Mouse (Mus musculus) thymus, adult 2 months (tissue): ENCODE data around the gene Noct. TPM values are rescaled to one million over a fixed set of nuclear protein-coding genes. Genes with fewer than 3 reads are reported as not detected.

Source experiments
- DNase-seq: peaks from one replicate; pipeline ENCODE4 v3.0.0; 2021
- H3K27ac ChIP-seq: fragments of 200-500 bp; 2 replicates; pipeline ENCODE4 v1.5.1; 2012; ENCODE audit warnings: low read length, control low read depth; ENCODE audit not compliant: control insufficient read depth, insufficient read depth
- H3K27me3 ChIP-seq: fragments of 200-500 bp; 2 replicates; pipeline ENCODE4 v1.6.1; 2012; ENCODE audit warnings: mild to moderate bottlenecking, low read length, moderate library complexity, mixed read lengths; ENCODE audit not compliant: control insufficient read depth, insufficient read depth
- H3K36me3 ChIP-seq: fragments of 200-500 bp; 2 replicates; pipeline ENCODE4 v1.6.1; 2012; ENCODE audit warnings: mild to moderate bottlenecking, low read length, moderate library complexity; ENCODE audit not compliant: control insufficient read depth, insufficient read depth
- H3K4me1 ChIP-seq: fragments of 200-500 bp; replicated peaks from 2 replicates; pipeline ENCODE4 v1.6.1; 2012; ENCODE audit warnings: low read length; ENCODE audit not compliant: control insufficient read depth, insufficient read depth
- H3K4me3 ChIP-seq: fragments of 200-500 bp; 2 replicates; pipeline ENCODE4 v1.5.1; 2012; ENCODE audit warnings: mild to moderate bottlenecking, low read length, control low read depth, moderate library complexity; ENCODE audit not compliant: control insufficient read depth, insufficient read depth
- CTCF ChIP-seq: fragments of 200-500 bp; IDR thresholded peaks from 2 replicates; pipeline ENCODE4 v1.5.1; 2012; ENCODE audit warnings: mild to moderate bottlenecking, control low read depth, low read length, moderate library complexity, borderline replicate concordance; ENCODE audit not compliant: control insufficient read depth, poor library complexity, insufficient read depth; ENCODE audit errors: extremely low read depth
- POLR2A ChIP-seq: fragments of 200-500 bp; IDR thresholded peaks from 2 replicates; pipeline ENCODE4 v1.6.1; 2012; ENCODE audit warnings: mild to moderate bottlenecking, low read length, control low read depth, moderate library complexity; ENCODE audit not compliant: control insufficient read depth, poor library complexity, insufficient read depth; ENCODE audit errors: extremely low read depth
- WGBS: fragments of 180-500 bp; shearing (Covaris S2); methylation state at CpG from one replicate; pipeline ENCODE4 v1.1.7; 2018; 5-methylcytosine and 5-hydroxymethylcytosine counted together
- polyA plus RNA-seq: library from polyadenylated mRNA; depleted of rRNA; stranded (reverse); fragments of >200 nt; gene quantifications from 2 replicates; pipeline ENCODE4 v1.2.3, GENCODE M21; 2012

The Noct gene
- polyA plus RNA-seq, 1 experiment: 30.8 TPM

DNA sequence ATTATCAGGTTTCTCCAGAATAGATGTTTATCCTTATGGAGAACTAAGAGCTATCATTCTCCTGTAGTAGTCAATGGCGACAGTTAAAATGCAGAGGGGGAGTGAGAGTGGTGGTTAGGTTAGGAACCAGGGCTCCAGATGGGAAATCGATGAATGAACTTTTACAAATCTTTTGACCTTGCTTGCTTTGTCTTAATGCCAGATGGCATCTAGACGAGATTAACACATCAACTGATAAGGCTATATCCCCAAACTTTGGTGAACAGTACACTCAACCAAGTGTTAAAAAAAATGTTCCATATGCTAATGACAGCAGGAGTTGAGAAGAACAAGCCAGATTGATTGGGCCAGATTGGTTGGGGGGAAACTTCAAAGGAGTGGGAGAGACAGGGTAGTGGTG lies 5.0 kb downstream of the Noct start:
- Histone ChIP-seq H3K4me1 (peaks cover 22% of the 10 kb centered on the region), H3K27ac (no peak overlapping the region), H3K4me3 (no peak overlapping the region), H3K36me3 (no peaks in the 10 kb centered on the region), H3K27me3 (no peaks in the 10 kb centered on the region)
- TF ChIP-seq CTCF (no peak), POLR2A (no peak)
- WGBS: 92% methylated on average over 3 of the region's 3 CpGs
- DNase-seq: no peak

DNA sequence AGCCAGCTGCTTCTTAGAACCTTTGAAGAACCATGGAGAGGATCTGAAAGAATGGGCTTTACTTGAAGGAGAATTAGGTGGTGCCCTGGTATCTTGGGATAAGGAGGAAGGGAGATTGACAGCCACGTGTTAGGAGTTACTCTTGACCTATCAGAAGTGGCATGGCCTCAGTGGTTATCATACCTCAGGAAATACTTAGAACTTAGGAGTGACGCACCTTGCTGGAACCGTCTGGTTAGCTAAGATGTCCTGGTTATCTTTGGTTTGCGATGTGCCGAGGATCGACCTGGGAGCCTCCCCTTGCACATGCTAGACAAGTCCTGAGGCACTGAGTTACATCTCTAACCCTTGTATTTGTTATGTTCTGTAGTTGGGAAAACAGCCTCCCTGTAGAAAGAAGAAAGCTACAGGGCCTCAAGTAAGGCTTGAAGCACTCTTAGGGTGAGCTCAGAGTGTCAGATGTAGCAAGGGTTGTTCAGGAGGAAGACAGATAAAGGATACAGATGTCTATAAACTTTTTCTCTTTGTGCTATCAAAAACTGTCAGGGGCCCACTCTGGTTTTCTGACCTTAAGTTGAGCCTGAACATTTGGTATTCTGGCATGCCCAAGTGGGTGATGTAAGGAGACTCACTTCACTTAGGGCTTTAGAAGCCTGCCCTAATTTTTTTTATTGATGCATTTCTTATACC lies 6.0 kb downstream of the Noct start:
- no peak for DNase-seq
- H3K27ac ChIP-seq: no peak overlapping the region
- H3K36me3 ChIP-seq: no peaks in the 10 kb centered on the region
- TF ChIP-seq POLR2A (no peak), CTCF (no peak)
- no peaks in the 10 kb centered on the region for H3K27me3 ChIP-seq
- peaks cover 22% of the 10 kb centered on the region for H3K4me1 ChIP-seq
- H3K4me3 ChIP-seq: no peak overlapping the region
- WGBS: 96% methylated on average over 6 of the region's 6 CpGs

DNA sequence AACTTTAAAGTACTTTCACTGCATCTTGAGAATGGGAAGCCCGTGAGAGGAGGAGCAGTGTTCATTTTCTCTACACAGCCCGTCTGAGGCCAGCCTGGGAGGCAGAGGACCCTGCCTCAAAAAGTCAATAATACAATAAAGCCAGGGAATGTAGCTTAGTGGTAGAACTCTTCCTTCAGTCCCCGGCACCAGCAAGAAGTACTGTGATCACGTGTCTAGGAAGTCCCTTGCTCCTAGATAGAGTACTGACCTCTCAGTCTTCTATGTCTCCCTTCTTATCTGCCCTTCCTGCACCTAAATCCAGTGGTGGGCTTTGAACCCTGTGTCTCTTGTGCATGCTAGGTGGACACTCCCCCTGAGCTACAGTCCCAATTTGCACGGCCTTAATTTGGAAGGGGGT lies 6.6 kb downstream of the Noct start:
- no peak for DNase-seq
- Histone ChIP-seq H3K4me3 (no peak overlapping the region), H3K27ac (no peak overlapping the region), H3K4me1 (peaks cover 21% of the 10 kb centered on the region), H3K27me3 (no peaks in the 10 kb centered on the region), H3K36me3 (no peaks in the 10 kb centered on the region)
- WGBS: 96% methylated on average over 5 of the region's 5 CpGs
- TF ChIP-seq CTCF (no peak), POLR2A (no peak)

DNA sequence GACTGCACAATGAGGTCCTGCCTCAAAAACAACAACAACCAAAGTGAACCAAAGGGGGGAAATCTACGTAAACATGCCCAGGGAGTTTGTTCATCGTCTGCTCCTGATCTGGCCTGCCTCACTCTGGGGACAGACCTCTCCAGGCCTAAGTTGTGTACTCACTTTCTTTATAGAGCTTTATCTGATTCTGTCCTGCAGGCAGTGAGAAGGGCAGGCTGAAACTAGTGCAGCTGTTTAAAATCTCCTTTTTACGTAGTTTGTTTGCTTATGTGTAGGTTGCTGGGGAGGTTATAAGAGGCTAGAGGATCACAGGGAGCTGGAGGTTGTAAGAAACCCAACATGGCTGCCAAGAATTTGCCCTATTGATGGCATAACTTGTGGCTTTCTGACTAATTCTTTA lies 7.3 kb downstream of the Noct start:
- DNase-seq: no peak
- Histone ChIP-seq H3K4me3 (no peak overlapping the region), H3K4me1 (peaks cover 15% of the 10 kb centered on the region), H3K36me3 (no peaks in the 10 kb centered on the region), H3K27ac (no peak overlapping the region), H3K27me3 (no peaks in the 10 kb centered on the region)
- TF ChIP-seq CTCF (no peak), POLR2A (no peak)
- WGBS: 93% methylated on average over 3 of the region's 3 CpGs

DNA sequence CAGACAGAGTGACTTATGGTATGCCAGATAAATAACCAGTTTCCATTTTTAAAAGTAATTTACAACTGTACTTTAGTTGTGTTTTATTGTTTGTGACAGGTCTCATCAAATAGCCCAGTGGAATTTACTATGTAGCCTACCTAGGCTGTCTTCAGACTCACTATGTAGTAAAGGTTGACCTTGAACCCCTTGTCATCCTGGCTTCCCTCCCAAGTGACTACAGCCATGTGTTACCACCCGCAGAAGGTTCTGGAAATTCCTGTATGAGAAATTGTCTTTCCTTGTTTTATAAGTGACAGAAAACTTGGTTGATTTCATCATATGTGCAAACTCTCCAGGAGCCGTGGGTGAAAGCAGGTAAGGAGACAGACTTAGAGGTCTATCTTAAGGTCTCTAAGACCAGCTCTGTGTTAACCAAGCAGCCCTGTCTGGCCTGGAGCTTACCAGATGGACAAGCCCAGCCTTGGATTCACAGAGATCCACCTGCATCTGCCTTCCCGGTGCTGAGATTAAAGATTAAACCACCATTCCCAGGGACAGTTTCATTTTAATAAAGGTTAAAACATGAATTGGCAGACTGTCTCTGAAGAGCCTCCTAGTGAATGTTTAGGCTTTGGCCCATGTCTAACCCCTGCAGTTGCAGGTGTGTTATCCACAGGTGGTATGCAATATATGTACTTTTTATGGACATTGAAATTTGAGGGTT lies 8.1 kb downstream of the Noct start:
- WGBS: 96% methylated on average over 3 of the region's 3 CpGs
- no peaks in the 10 kb centered on the region for H3K36me3 ChIP-seq
- H3K27me3 ChIP-seq: no peaks in the 10 kb centered on the region
- H3K27ac ChIP-seq: no peak overlapping the region
- no peak overlapping the region for H3K4me3 ChIP-seq
- TF ChIP-seq POLR2A: no peak
- no peak for TF ChIP-seq CTCF
- DNase-seq: no peak
- peaks cover 12% of the 10 kb centered on the region for H3K4me1 ChIP-seq

DNA sequence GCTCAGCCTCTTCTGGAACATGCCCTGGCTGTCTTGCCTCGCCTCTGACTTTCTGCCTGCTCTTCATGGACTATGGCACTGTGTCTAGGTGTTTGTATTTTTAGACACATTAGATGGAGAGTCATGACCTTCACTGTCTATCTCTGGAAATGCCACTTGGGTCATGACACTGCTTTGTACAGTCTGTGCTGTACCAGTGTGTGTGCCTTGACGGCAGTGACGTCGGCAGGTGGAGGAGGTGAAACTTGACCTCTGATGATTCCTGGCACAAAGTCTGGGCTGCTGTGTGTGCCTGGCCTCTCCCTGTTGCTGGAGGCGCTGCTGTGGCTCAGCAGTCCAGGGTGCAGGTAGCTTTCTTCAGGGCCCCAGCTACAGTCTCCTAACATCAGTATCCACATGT lies 9.2 kb downstream of the Noct start:
- H3K4me3 ChIP-seq: no peak overlapping the region
- H3K27me3 ChIP-seq: no peaks in the 10 kb centered on the region
- 95% methylated on average over 5 of the region's 5 CpGs for WGBS
- no peaks in the 10 kb centered on the region for H3K36me3 ChIP-seq
- H3K27ac ChIP-seq: no peak overlapping the region
- peaks cover 7% of the 10 kb centered on the region for H3K4me1 ChIP-seq
- TF ChIP-seq POLR2A (no peak), CTCF (no peak)
- no peak for DNase-seq
